Mouse (Mus musculus): ENCODE data around the gene Dusp2.

Dusp2 gene

DNA sequence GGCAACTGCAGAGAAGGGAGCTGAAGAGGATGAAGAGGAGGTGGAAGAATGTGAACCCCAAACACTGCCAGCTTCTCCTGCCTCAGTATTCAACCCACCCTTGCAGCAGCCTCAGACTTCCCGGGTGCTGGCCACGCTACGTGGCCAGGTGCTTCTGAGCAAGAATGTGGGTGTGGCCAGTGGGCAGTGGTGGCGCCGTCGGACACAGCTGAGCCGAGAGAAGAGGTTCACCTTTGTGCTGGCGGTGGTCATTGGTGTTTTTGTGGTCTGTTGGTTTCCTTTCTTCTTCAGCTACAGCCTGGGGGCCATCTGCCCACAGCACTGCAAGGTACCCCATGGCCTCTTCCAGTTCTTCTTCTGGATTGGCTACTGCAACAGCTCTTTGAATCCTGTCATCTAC is 28.5 kb downstream of the Dusp2 start:
- DNase-seq (ENCODE audit: low spot score in 2 of 2): no peak

DNA sequence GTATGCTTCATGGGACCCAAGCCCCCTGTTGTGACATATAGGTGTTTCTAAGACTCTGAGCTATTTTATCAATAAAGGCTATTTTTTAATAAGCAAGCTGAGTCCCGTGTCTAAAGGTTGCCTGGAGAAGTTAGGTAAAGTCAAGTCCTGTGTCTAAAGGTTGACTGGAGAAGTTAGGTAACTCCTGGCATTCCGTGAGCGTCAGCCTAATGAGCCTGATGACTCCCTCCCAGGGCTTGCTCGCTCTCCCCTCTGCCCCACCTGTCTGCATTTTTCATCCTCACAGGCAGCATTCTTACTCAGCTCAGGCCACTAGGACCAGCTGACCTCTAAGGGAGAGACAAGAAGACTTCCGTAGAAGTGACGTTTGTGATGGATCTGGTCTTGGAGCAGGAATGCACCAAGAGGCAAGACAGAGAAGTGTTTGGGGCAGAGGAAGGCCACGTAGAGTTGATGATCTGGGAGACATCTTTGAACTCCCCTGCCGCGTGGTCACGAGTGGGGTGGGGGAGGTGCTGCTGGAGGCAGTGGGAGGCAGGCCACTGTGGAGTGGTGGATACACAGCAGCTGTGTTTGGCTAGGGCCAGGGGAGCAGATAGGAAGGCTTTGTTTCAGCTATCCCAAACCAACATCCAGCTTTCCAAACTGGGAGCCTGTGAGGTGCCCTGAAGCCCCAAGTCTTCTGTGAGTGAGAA is 31.3 kb downstream of the Dusp2 start:
- DNase-seq (ENCODE audit: low spot score in 2 of 2): no peak

DNA sequence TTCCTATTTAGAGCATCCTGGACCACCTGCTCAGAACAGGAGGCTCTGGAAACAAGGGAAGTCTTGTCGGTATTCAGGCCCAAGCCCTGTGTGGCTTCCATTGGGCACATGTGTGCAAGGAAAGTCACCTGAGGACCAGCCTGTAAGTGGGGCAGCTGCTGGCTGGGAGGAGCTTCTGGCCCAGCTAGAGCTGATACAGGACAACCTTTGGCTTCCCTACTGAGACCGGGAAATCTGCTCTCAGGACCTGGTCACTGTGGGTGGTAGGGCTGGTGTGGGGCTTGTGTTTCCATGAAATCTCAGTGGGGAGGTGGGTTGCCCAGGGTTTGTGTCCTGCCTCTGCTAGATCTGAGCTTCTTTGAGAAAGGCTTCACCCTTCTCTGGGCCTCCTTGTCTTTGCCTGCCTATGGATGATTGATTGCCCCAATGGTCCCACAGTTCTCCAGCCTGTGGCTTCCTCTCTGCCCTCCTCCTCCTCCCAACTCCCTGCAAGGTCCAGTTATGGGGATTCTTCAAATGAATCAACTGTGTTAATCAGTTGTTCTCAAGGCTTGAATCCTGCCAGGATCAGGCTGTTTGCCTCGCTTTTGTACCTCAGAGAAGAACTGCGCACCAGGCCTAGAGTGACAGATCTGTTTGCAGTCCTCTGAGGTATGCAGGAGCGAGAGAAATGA is 33.9 kb downstream of the Dusp2 start:
- no peak for DNase-seq (ENCODE audit: low spot score in 2 of 2)

GRCm38 (mm10) chr2:127370561-127371483 is 34.9 kb downstream of the Dusp2 start:
- peak in 1 of 2 experiments; percentile 32 for DNase-seq (ENCODE audit: low spot score in 2 of 2)

GRCm38 (mm10) chr2:127371484-127371861 is 35.5 kb downstream of the Dusp2 start:
- no peak for DNase-seq (ENCODE audit: low spot score in 2 of 2)

DNA sequence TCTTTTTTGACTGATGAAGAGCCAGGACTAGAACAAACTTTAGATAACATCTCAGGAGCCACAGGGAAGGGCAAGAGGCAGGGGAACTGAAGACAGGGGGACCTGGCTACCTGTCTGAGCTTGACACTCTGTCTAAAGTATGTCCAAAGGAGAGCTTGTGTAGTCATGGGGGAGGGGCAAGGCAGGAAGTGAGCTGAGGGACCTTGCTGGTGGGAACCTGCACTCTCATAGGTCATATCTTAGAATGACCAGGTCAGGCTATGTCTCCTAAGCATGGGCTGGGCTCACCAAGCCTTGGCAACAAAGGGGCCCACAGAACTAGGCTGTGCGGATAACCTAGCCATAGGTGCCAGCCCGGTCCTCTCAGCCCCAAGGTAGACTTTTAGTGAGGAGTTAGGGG is 36.1 kb downstream of the Dusp2 start:
- DNase-seq (ENCODE audit: low spot score in 2 of 2): no peak

DNA sequence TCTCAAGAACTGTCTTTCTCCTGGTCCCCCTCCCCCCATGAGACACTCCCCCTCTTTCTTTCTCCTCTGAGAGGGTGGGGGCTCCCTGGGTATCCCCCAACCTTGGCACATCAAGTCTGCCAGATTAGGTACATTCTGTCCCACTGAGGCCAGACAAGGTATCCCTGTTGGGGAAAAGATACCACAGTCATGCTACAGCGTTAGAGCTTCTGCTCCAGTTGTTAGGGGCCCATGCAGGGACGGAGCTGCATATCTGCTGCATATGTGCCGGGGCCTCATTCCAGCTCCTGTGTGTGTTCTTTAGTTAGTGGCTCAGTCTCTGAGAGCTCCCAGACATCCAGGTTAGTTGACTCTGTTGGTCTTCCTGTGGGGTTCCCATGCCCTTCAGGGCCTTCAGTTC is 38.2 kb downstream of the Dusp2 start:
- no peak for DNase-seq (ENCODE audit: low spot score in 2 of 2)

DNA sequence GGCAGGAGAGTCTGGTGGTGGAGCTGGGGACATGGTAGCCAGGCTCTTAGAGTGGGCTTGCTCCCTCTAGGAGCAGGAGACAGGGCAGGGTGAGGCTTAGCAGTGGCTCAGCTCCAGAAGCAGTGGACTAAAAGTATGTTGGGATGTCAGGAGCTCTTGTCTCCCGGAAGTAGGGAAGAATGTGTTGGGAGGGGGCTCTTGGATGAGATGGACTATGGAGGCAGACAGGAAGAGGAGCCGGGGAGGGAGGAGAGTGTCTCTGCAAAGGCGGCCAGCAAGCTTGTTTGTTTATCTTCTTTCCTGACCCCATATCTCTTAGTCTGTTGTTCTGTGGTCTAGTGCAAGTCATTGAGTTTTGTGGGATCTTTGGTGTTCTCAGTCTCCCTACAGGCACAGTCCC is 39.1 kb downstream of the Dusp2 start:
- no peak for DNase-seq (ENCODE audit: low spot score in 2 of 2)

DNA sequence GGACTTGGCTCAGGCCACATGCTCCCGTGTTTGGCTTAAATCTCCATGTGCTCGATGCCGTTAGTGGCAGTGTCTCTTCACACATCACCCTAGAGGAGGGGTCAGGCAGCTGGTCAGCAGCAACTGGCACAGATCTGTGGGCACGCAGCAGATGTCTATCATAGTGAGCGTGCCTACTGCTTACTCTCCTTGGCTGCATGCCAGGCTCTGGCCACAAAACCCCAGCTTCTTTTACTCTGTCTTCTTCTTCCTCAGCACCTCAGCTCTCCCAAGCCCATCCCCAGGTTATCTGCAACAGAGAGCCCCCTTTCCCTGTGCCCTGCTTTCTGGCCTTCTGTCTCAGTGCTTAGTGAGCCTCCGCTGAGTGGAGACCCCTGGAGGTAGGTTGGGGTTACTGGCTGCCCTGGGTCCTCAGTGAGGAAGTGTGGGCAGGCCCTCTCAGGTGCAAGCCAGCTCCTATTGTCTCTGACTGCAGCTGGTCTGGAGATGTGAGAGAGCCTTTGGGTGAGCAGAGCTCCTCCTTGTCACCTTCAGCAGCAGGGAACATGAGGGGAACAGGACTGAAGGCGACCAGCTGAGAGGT is 39.9 kb downstream of the Dusp2 start:
- DNase-seq (ENCODE audit: low spot score in 2 of 2): no peak

DNA sequence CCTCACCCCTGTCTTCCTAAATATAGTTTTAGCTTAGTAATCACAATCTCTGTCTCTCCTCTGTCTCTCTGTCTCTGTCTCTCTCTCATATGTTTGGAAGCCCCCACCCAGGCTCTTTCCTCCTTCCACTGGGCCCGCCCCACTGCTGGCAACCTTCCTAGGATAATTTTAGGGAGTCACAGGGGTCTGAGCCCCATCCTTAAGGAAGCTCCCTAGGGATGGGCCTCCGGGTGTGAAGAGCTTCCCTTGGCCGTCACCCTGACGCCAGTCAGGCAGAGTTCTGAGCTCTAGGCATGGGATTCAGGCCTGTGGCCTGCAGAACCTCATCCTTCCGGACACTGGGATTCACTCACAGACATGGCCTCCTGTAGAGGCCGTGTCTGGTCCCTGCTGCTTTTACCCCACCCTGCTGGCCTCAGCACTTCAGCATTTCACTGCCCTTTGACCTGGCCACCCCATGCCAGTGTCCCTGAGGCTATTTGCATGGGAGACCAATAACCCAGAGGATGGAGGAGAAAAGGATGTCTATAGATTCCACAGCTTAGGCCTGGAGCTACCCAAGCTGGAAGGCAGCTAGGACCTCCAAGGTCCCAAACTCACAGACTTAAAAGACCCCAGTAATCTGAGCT is 40.6 kb downstream of the Dusp2 start:
- DNase-seq (ENCODE audit: low spot score in 2 of 2): no peak

GRCm38 (mm10) chr2:127377942-127378610 is 42.1 kb downstream of the Dusp2 start:
- no peak for DNase-seq (ENCODE audit: low spot score in 2 of 2)

DNA sequence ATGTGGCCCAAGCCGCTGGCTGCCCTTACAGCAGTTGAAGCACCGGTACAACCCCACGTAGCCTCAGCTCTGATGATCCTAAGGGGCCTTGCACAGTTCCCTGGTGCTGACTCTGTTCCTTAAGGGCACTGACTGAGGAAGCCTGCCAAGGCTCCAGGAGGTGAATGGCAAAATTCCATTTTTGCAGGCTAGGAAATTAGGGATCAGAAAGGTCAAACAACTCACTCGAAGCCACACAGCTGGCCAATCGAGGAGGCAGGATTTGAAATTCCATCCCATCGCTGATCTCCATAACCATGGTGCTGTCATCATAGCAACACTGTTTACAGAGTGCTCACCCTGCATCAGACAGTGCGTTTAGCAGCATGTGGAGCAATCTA is 42.6 kb downstream of the Dusp2 start:
- no peak for DNase-seq (ENCODE audit: low spot score in 2 of 2)

DNA sequence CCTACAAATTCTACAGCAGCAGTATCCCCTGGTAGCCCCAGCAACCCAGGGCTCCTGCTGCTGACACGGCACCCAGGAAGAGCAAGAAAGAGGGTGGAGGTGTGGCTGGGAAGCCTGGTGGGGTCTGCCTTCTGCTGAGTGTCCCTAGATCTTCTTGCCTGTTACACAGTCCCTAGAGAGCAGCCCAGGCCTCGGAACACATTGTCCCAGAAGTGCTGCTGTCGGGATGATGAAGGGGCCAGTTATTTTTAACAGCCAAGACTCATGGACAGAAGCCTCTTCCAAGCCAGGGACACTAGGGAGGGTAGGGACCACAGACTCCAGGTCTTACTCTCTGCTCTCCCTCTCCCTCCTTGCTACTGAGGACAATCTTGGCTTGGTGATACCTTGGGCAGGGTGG is 43.3 kb downstream of the Dusp2 start:
- DNase-seq (ENCODE audit: low spot score in 2 of 2): peak; percentile 41 to 53

DNA sequence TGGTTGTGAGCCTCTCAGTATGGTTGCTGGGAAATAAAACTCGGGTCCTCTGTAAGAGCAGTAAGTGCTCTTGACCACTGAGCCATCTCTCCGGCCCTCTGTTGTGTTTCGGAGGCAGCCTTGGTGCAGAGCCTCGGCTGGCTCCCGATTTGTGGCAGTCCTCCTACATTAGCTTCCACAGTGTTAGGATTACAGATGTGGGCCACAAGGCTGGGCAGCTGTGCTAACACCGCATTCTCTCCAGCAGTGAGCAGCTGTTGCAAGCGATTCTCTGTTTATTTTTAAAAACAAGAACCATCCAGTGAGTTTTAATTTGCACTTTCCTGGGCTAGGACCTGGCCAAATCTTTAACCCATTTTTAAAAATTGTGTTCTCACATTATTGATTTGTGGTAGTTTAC is 47.9 kb downstream of the Dusp2 start:
- DNase-seq (ENCODE audit: low spot score in 2 of 2): peak in 1 of 2 experiments; percentile 33

GRCm38 (mm10) chr2:127387521-127387920 is 51.6 kb downstream of the Dusp2 start:
- DNase-seq (ENCODE audit: low spot score in 2 of 2): peak; percentile 47 to 71

Data from heart, adult 9 months (tissue).